Mouse (Mus musculus): ENCODE data around the gene Tor1aip2.

The Tor1aip2 gene

GRCm38 (mm10) chr1:156107424-156107823, 72.2 kb downstream of the Tor1aip2 start:
- in situ Hi-C loops (cut with MboI, MseI): no loop called here

- in situ Hi-C loops (cut with MboI, MseI): no loop called here
Observed at GRCm38 (mm10) chr1:156108400-156108799, 73.2 kb downstream of the Tor1aip2 start.

- in situ Hi-C loops (cut with MboI, MseI): loop anchor here (5.0 to 10.0 kb wide), 3 partner anchors 61 to 674 kb away; no protein-coding TSS in a partner anchor
Observed at GRCm38 (mm10) chr1:156111090-156111489, 75.9 kb downstream of the Tor1aip2 start.

GRCm38 (mm10) chr1:156111728-156112127, 76.5 kb downstream of the Tor1aip2 start:
- in situ Hi-C loops (cut with MboI, MseI): loop anchor here (5.0 to 10.0 kb wide), 3 partner anchors 61 to 673 kb away; no protein-coding TSS in a partner anchor

GRCm38 (mm10) chr1:156112142-156112541, 76.9 kb downstream of the Tor1aip2 start:
- in situ Hi-C loops (cut with MboI, MseI): loop anchor here (5.0 to 10.0 kb wide), 3 partner anchors 60 to 673 kb away; no protein-coding TSS in a partner anchor

GRCm38 (mm10) chr1:156113884-156114499, 78.8 kb downstream of the Tor1aip2 start:
- in situ Hi-C loops (cut with MboI, MseI): loop anchor here (5.0 to 10.0 kb wide), 3 partner anchors 58 to 671 kb away; no protein-coding TSS in a partner anchor

- in situ Hi-C loops (cut with MboI, MseI): loop anchor here (5.0 to 10.0 kb wide), 3 partner anchors 201 to 668 kb away; no protein-coding TSS in a partner anchor
Observed at GRCm38 (mm10) chr1:156116770-156117169, 81.6 kb downstream of the Tor1aip2 start.

Data from regulatory T cell (primary cell).